Mouse (Mus musculus): Measurements from ENCODE around the gene Fam189a1. TPM values are rescaled to one million over a fixed set of nuclear protein-coding genes. Genes with fewer than 3 reads are reported as not detected.
A peak's percentile ranks its signal among the peaks of the same experiment; 100 is the strongest.

Fam189a1 gene
- polyA plus RNA-seq, 1 experiment from 2014 or later: 2.3 TPM

DNA sequence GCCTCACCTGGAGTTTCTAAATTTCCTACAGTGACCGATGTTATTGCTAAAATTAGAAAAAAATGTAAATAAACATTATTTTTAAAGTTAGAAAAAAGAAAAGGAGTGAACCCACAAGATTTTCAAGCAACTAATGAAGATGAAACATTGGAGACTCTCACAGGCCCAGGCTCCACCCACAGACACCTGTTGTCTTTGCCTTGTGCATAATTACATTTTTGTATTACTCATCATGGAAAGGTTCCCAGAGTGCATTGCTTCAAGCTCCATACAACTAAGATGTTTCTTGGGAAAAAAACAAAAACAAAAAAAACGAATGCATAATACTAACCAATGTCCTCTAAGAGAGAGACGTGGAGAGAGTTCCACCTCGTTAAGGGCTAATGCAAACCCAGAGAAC lies 64.9 kb downstream of the Fam189a1 start:
- no peaks in the 10 kb centered on the region for H3K9me3 ChIP-seq (ENCODE audit: control insufficient read depth, low read length)
- H3K4me3 ChIP-seq (ENCODE audit: low read depth, low read length): no peak overlapping the region
- DNase-seq (ENCODE audit: low spot score) (no peak), ATAC-seq (replicated peaks; ENCODE audit: low FRiP score, low TSS enrichment, low read depth) (no peak)
- H3K9ac ChIP-seq (ENCODE audit: low read length): no peak overlapping the region
- H3K27ac ChIP-seq (ENCODE audit: low read depth): no peak overlapping the region
- H3K36me3 ChIP-seq (ENCODE audit: control insufficient read depth, insufficient read depth, low read length): no peaks in the 10 kb centered on the region
- 85% methylated on average over 4 of the region's 4 CpGs for WGBS
- no peaks in the 10 kb centered on the region for H3K27me3 ChIP-seq (replicated peaks; ENCODE audit: control insufficient read depth, insufficient read depth, low read length)
- H3K4me1 ChIP-seq (replicated peaks; ENCODE audit: control insufficient read depth, insufficient read depth, low read length): no peaks in the 10 kb centered on the region
- no peak overlapping the region for H3K4me2 ChIP-seq (ENCODE audit: low read length)

DNA sequence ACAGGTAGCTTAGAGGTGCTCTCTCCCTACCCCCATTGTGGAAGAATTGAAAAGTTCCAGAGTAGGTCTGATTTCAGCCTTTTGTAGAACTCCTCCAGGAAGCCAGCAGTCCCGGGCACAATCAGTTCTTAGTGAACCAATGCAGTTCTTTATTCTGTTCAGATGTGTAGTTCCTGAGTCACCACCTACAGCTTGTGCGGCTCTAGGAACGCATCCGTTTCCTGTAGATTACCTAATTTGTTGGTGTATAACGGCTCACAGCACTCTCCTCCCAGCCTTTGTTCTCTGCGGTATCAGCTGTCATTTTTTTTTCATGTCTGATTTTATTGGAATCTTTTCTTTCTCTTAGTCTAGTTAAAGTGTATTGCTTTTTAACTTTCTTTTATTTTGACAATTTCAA lies 70.4 kb downstream of the Fam189a1 start:
- ATAC-seq (replicated peaks; ENCODE audit: low FRiP score, low TSS enrichment, low read depth): no peak
- Histone ChIP-seq H3K9me3 (ENCODE audit: control insufficient read depth, low read length) (no peaks in the 10 kb centered on the region), H3K4me2 (ENCODE audit: low read length) (no peak overlapping the region), H3K27ac (ENCODE audit: low read depth) (no peak overlapping the region), H3K9ac (ENCODE audit: low read length) (no peak overlapping the region), H3K4me1 (replicated peaks; ENCODE audit: control insufficient read depth, insufficient read depth, low read length) (peaks cover 6% of the 10 kb centered on the region; the same call in 1 of the 2 replicates), H3K36me3 (ENCODE audit: control insufficient read depth, insufficient read depth, low read length) (no peaks in the 10 kb centered on the region), H3K27me3 (replicated peaks; ENCODE audit: control insufficient read depth, insufficient read depth, low read length) (no peaks in the 10 kb centered on the region), H3K4me3 (ENCODE audit: low read depth, low read length) (no peak overlapping the region)
- no peak for DNase-seq (ENCODE audit: low spot score)
- 85% methylated on average over 6 of the region's 6 CpGs for WGBS

DNA sequence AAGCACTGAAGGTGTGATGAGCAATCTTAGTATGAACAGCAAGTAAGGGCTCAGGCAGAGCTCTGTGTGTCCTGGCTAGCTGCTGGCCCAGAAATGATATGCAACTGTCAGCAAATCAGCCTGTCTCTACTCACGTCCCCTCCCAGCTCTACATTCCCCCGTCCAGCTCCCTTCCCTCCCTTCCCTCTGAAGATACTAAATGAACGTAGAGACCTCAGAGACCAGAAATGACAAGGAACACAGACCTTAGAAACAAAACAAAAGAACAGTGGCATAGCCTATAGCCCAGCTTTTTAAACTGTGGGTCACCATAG lies 73.6 kb downstream of the Fam189a1 start:
- Histone ChIP-seq H3K9me3 (ENCODE audit: control insufficient read depth, low read length) (no peaks in the 10 kb centered on the region), H3K27ac (ENCODE audit: low read depth) (no peak overlapping the region), H3K36me3 (ENCODE audit: control insufficient read depth, insufficient read depth, low read length) (no peaks in the 10 kb centered on the region), H3K4me3 (ENCODE audit: low read depth, low read length) (no peak overlapping the region), H3K4me1 (replicated peaks; ENCODE audit: control insufficient read depth, insufficient read depth, low read length) (peaks cover 6% of the 10 kb centered on the region; the same call in 1 of the 2 replicates), H3K9ac (ENCODE audit: low read length) (no peak overlapping the region), H3K4me2 (ENCODE audit: low read length) (no peak overlapping the region), H3K27me3 (replicated peaks; ENCODE audit: control insufficient read depth, insufficient read depth, low read length) (no peaks in the 10 kb centered on the region)
- no peak for ATAC-seq (replicated peaks; ENCODE audit: low FRiP score, low TSS enrichment, low read depth)
- 30% methylated on average over 3 of the region's 3 CpGs for WGBS
- DNase-seq (ENCODE audit: low spot score): no peak

DNA sequence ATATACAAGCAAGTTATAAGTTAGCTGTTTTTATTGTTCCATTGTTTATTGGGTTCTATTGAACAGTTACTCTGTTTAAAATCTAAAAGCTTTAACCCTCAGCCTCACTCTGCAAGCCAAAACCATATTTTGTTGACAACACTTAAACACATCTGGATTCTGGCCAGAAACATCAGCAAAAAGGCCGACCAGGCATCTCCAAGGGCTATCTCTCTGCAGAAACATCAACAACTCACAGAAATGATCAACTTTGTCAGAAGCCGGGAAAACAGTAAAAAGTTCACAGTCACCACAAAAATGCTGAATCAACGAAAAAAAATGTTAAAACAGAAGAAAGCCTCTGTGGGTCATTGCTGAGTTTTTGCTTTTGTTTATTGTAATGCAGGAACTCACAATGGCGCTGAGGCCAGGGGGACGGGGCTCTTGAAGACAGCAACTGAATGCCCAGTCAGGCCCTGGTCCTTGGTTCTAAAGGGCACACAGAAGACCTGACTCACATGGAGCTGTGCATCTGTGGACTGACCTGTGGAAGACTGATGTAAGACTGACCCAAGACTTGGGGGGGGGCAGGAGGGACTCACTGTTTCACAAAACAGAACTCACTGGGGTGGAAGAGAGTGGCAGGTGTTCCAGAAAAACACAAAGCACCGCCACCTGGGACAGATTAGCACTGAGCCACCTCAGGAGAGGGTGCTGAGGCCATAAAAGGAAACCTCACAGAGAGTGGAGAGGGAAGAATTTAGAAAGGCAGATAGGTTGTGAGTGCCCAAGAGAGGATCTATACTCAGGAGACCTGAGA lies 74.2 kb downstream of the Fam189a1 start:
- DNase-seq (ENCODE audit: low spot score): no peak
- ATAC-seq (replicated peaks; ENCODE audit: low FRiP score, low TSS enrichment, low read depth): no peak
- no peak overlapping the region for H3K4me2 ChIP-seq (ENCODE audit: low read length)

DNA sequence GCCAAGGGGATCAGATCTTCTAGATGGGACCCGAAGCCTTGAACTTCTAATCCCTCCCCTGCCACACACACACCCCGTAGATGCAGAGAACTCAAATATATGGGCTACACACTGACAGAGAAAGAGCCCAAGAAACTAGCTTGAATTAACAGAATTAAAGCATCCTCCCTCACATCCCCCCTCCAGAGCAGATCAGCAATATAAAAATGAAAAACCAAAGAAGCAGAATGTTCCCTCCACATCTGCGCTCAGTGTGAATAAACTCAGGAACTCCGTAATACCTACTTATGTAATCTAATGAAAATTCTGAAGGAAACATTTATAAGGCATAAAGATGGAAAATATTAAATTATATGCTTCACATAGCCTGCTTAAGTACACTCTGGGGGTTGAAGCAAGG lies 80.2 kb downstream of the Fam189a1 start:
- no peak overlapping the region for H3K4me2 ChIP-seq (ENCODE audit: low read length)
- WGBS: 90% methylated on average over 4 of the region's 4 CpGs
- H3K27ac ChIP-seq (ENCODE audit: low read depth): no peak overlapping the region
- no peak overlapping the region for H3K4me3 ChIP-seq (ENCODE audit: low read depth, low read length)
- H3K9ac ChIP-seq (ENCODE audit: low read length): no peak overlapping the region
- no peaks in the 10 kb centered on the region for H3K36me3 ChIP-seq (ENCODE audit: control insufficient read depth, insufficient read depth, low read length)
- no peak for DNase-seq (ENCODE audit: low spot score)
- no peak for ATAC-seq (replicated peaks; ENCODE audit: low FRiP score, low TSS enrichment, low read depth)
- H3K4me1 ChIP-seq (replicated peaks; ENCODE audit: control insufficient read depth, insufficient read depth, low read length): no peaks in the 10 kb centered on the region
- H3K27me3 ChIP-seq (replicated peaks; ENCODE audit: control insufficient read depth, insufficient read depth, low read length): no peaks in the 10 kb centered on the region
- H3K9me3 ChIP-seq (ENCODE audit: control insufficient read depth, low read length): no peaks in the 10 kb centered on the region

More for the DNA sequence above, 74.2 kb downstream of the Fam189a1 start:
- 47% methylated on average over 6 of the region's 6 CpGs for WGBS
- Histone ChIP-seq H3K36me3 (ENCODE audit: control insufficient read depth, insufficient read depth, low read length) (no peaks in the 10 kb centered on the region), H3K27ac (ENCODE audit: low read depth) (no peak overlapping the region), H3K4me3 (ENCODE audit: low read depth, low read length) (no peak overlapping the region), H3K9me3 (ENCODE audit: control insufficient read depth, low read length) (no peaks in the 10 kb centered on the region), H3K27me3 (replicated peaks; ENCODE audit: control insufficient read depth, insufficient read depth, low read length) (no peaks in the 10 kb centered on the region), H3K9ac (ENCODE audit: low read length) (no peak overlapping the region), H3K4me1 (replicated peaks; ENCODE audit: control insufficient read depth, insufficient read depth, low read length) (peaks cover 6% of the 10 kb centered on the region; the same call in 1 of the 2 replicates)

DNA sequence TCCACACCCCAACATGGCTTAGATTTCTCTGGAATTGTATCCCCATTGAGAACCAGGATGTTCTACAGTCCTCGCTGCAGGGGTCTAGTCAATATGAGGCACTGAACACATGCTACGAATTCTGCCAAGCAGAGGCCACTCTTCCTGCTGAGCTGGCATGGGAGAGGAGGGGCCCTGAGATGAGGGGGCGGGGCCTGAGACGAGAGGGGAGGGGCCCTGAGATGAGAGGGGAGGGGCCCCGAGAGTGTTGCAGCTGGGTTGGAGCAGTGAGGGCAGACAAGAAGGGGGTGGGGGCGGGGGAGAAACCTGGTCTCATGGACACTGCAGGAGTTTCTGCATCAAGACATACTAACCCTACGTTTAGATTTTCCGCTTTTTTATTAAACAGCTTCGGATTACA lies 82.2 kb downstream of the Fam189a1 start:
- Histone ChIP-seq H3K27me3 (replicated peaks; ENCODE audit: control insufficient read depth, insufficient read depth, low read length) (no peaks in the 10 kb centered on the region), H3K27ac (ENCODE audit: low read depth) (no peak overlapping the region), H3K9ac (ENCODE audit: low read length) (no peak overlapping the region), H3K36me3 (ENCODE audit: control insufficient read depth, insufficient read depth, low read length) (no peaks in the 10 kb centered on the region), H3K4me2 (ENCODE audit: low read length) (no peak overlapping the region), H3K4me1 (replicated peaks; ENCODE audit: control insufficient read depth, insufficient read depth, low read length) (no peaks in the 10 kb centered on the region), H3K9me3 (ENCODE audit: control insufficient read depth, low read length) (no peaks in the 10 kb centered on the region), H3K4me3 (ENCODE audit: low read depth, low read length) (no peak overlapping the region)
- 42% methylated on average over 9 of the region's 9 CpGs for WGBS
- 0 out of 2 replicates have a peak, but pooled peaks have one; percentile 8 for ATAC-seq (replicated peaks; ENCODE audit: low FRiP score, low TSS enrichment, low read depth)
- DNase-seq (ENCODE audit: low spot score): no peak

DNA sequence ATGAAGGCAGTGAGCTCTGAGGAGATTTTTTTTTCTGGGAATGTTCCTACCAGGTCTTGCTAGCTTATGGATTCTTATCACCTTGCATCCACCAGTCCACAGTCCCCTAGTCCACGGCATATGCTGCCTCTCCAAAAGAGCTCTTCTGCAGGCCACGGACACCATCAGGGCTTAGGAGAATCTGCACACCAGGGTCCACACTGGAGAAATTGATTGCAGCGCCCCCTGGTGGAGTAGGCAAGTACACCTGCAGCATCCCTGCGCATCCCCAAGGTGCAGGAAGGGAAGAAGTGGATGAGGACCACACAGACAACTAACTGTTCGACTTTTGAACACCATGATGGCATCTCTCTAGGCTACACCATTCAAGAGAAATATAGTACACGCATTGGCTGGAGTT lies 82.8 kb downstream of the Fam189a1 start:
- Histone ChIP-seq H3K9me3 (ENCODE audit: control insufficient read depth, low read length) (no peaks in the 10 kb centered on the region), H3K27me3 (replicated peaks; ENCODE audit: control insufficient read depth, insufficient read depth, low read length) (no peaks in the 10 kb centered on the region), H3K4me1 (replicated peaks; ENCODE audit: control insufficient read depth, insufficient read depth, low read length) (no peaks in the 10 kb centered on the region), H3K4me2 (ENCODE audit: low read length) (no peak overlapping the region), H3K27ac (ENCODE audit: low read depth) (no peak overlapping the region), H3K36me3 (ENCODE audit: control insufficient read depth, insufficient read depth, low read length) (no peaks in the 10 kb centered on the region), H3K9ac (ENCODE audit: low read length) (no peak overlapping the region), H3K4me3 (ENCODE audit: low read depth, low read length) (no peak overlapping the region)
- peak; percentile 83 for DNase-seq (ENCODE audit: low spot score)
- 36% methylated on average over 6 of the region's 6 CpGs for WGBS
- ATAC-seq (replicated peaks; ENCODE audit: low FRiP score, low TSS enrichment, low read depth): 0 out of 2 replicates have a peak, but pooled peaks have one; percentile 15

DNA sequence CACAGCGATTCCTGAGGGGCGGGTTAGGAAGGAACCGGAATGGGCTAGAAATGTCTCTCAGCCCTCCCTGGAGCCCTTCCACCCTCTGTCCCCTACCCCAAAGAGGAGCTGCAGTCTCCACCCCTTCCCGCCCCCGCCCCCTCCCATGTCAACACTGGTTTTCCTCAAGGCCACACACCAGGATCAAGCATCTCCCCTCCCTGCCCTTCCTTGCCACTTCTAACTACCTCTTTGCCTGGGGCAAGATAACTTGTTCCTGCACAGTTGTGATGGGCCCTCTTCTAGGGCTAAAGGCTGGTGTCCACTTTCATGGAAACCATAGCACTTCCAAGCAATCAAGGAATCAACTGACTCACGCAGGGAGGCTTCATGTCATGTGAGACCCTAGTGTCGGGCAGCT lies 90.2 kb downstream of the Fam189a1 start:
- Histone ChIP-seq H3K9ac (ENCODE audit: low read length) (no peak overlapping the region), H3K27ac (ENCODE audit: low read depth) (no peak overlapping the region), H3K36me3 (ENCODE audit: control insufficient read depth, insufficient read depth, low read length) (no peaks in the 10 kb centered on the region), H3K4me3 (ENCODE audit: low read depth, low read length) (no peak overlapping the region), H3K27me3 (replicated peaks; ENCODE audit: control insufficient read depth, insufficient read depth, low read length) (no peaks in the 10 kb centered on the region), H3K9me3 (ENCODE audit: control insufficient read depth, low read length) (no peaks in the 10 kb centered on the region), H3K4me2 (ENCODE audit: low read length) (no peak overlapping the region), H3K4me1 (replicated peaks; ENCODE audit: control insufficient read depth, insufficient read depth, low read length) (no peaks in the 10 kb centered on the region)
- no peak for DNase-seq (ENCODE audit: low spot score)
- ATAC-seq (replicated peaks; ENCODE audit: low FRiP score, low TSS enrichment, low read depth): no peak
- 78% methylated on average over 7 of the region's 7 CpGs for whole genome bisulfite sequencing

DNA sequence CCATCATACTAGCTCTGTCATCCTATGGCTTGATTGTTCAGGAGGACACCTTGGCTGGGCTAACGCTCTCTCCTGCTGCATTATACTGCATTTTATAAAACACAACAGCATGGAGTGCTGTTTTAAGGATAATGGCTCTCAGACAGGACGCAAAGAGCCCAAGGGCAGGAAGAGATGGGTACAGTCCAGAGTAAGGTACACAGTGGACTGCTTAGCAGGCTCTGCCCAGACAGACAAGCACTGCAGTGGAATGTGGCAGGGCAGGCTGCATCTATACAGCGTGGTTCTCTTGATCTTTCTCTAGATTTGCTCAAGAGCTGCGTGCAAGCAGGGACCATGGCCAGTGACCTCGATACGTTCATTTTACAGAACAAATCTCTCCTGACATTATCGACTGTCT lies 90.9 kb downstream of the Fam189a1 start:
- WGBS: 83% methylated on average over 7 of the region's 7 CpGs
- Histone ChIP-seq H3K36me3 (ENCODE audit: control insufficient read depth, insufficient read depth, low read length) (no peaks in the 10 kb centered on the region), H3K27ac (ENCODE audit: low read depth) (no peak overlapping the region), H3K9ac (ENCODE audit: low read length) (no peak overlapping the region), H3K4me3 (ENCODE audit: low read depth, low read length) (no peak overlapping the region), H3K4me2 (ENCODE audit: low read length) (no peak overlapping the region), H3K4me1 (replicated peaks; ENCODE audit: control insufficient read depth, insufficient read depth, low read length) (no peaks in the 10 kb centered on the region), H3K27me3 (replicated peaks; ENCODE audit: control insufficient read depth, insufficient read depth, low read length) (no peaks in the 10 kb centered on the region), H3K9me3 (ENCODE audit: control insufficient read depth, low read length) (no peaks in the 10 kb centered on the region)
- DNase-seq (ENCODE audit: low spot score) (no peak), ATAC-seq (replicated peaks; ENCODE audit: low FRiP score, low TSS enrichment, low read depth) (no peak)
